Mouse (Mus musculus): ENCODE data around the gene Fto. TPM values are rescaled to one million over a fixed set of nuclear protein-coding genes. Genes with fewer than 3 reads are reported as not detected.

Gene Fto
- polyA plus RNA-seq, 1 experiment: 119 TPM

DNA sequence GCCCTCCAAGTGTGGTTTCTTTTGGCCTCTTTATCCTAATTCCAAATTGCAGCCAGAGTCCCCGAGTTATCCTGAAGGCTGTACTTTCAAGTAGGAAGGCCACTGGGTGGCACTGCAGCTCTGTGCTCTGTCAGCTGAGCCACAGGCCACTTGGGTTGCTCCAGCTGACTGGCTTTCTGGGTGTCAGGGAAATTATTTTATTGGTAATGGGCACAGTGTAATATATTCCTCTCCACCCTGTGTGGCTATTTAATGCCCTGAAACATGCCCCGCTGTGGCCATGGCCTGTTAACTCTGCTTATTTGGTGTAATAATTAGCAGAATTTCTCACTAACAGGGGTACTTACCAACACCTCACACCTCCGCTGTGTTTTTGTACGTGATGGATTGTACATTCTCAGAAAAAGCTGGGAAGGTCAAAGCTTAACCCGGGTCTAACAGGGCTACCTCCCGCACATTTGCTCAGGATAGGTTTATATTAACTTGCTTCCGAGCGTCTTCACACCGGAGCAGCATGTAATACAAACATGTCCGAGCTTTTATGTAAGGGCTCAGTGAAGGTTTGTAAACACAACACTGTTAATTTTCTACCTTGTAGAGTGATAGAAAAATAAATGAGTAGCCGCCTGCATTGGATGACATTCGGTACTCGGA lies 65.6 kb downstream of the Fto start:
- peaks cover 7% of the 10 kb centered on the region for H3K4me1 ChIP-seq (ENCODE audit: control insufficient read depth, insufficient read depth, low read length)
- H3K4me3 ChIP-seq (ENCODE audit: insufficient read depth, low read length): no peak overlapping the region
- TF ChIP-seq POLR2A (IDR thresholded peaks at IDR 0.05; ENCODE audit: extremely low read depth, insufficient read depth, low read length) (no peak), CTCF (IDR thresholded peaks at IDR 0.05; ENCODE audit: extremely low read depth, insufficient read depth, low read length) (peak; percentile 82)
- no peak overlapping the region for H3K27ac ChIP-seq (ENCODE audit: insufficient read depth, low read length)

DNA sequence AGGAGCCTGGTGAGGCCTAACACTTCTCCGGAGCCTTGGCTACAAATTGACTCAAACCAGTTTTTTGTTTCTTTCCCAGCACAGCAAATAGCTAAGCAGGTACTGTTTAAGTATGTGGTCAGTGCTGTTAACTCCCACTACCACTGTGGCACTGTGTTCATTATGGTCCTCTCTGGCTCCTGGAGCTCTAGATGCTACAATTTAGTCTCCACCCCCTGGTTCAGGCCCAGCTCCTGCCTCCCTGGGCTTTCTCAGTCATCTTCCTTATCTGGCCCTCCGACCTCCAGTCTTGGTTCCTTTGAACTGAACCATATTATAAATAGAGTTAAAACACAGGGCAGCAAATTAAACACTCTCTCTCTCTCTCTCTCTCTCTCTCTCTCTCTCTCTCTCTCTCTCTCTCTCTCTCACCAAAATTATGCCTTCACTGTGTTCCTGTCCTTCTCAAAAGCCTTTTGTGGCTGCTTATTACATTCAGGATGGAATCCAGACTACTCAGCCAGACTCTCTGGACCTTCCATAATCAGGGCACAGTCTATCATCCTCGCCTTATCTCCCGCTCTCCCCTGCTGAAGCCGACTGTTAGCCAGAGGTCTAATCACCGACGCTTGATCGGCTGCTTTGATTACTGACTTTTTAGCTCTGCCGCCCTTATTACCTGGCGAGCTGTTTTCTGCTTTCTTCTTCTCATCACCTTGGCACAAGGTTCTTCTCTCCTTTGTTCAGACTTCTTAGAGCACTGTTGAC lies 67.6 kb downstream of the Fto start:
- H3K4me3 ChIP-seq (ENCODE audit: insufficient read depth, low read length): no peak overlapping the region
- peaks cover 6% of the 10 kb centered on the region for H3K4me1 ChIP-seq (ENCODE audit: control insufficient read depth, insufficient read depth, low read length)
- TF ChIP-seq POLR2A (IDR thresholded peaks at IDR 0.05; ENCODE audit: extremely low read depth, insufficient read depth, low read length) (no peak), CTCF (IDR thresholded peaks at IDR 0.05; ENCODE audit: extremely low read depth, insufficient read depth, low read length) (no peak)
- no peak overlapping the region for H3K27ac ChIP-seq (ENCODE audit: insufficient read depth, low read length)

DNA sequence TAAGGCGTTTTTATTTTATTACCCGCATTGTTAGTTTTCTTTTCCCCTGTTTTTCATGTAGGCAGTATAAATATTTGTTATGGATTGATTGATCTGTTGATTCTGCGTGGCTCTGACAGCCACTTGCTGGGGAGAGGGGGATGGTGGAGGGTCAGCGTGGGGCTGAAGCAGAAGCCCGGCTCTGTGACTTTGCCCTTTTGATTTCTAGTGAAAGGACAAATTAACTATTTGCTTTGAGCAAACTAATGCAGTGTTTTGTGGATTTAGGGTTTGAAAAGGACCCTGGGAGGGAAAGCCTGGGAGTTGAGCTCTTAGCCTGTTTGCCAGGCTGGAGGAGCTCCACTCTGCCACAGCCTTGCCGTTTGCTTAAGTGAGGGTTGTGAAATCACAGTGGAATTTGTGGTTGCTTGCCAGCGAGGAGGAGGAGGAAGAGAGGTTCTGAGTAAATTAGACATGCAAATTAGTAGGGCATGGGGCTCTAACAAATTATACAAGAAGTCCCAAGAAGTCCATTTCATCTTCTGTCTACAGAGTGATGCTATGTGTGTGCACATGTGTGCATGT lies 68.3 kb downstream of the Fto start:
- no peak overlapping the region for H3K4me3 ChIP-seq (ENCODE audit: insufficient read depth, low read length)
- no peak overlapping the region for H3K27ac ChIP-seq (ENCODE audit: insufficient read depth, low read length)
- TF ChIP-seq CTCF (IDR thresholded peaks at IDR 0.05; ENCODE audit: extremely low read depth, insufficient read depth, low read length) (no peak), POLR2A (IDR thresholded peaks at IDR 0.05; ENCODE audit: extremely low read depth, insufficient read depth, low read length) (no peak)
- peaks cover 2% of the 10 kb centered on the region; the same call in 1 of the 2 replicates for H3K4me1 ChIP-seq (ENCODE audit: control insufficient read depth, insufficient read depth, low read length)

DNA sequence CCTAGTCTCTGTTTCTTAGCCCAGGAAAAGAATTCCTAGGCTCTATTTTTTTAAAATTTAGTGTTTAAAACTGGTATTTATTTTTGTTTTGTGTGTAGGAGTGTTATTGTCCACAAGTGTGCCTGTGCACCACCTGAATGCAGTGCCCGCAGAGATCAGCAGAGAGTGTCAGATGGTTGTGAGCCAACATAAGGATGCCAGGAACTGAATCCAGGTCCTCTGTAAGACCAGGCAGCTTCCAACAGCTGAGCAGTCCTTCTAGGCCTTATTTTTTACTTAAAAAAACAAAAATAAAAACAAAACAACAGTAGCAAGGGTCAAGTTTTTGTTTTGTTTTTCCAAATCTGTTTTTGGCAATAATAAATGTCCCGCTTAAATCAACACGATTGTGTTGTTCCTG lies 69.9 kb downstream of the Fto start:
- TF ChIP-seq POLR2A (IDR thresholded peaks at IDR 0.05; ENCODE audit: extremely low read depth, insufficient read depth, low read length): no peak
- no peak for TF ChIP-seq CTCF (IDR thresholded peaks at IDR 0.05; ENCODE audit: extremely low read depth, insufficient read depth, low read length)
- Histone ChIP-seq H3K27ac (ENCODE audit: insufficient read depth, low read length) (no peak overlapping the region), H3K4me3 (ENCODE audit: insufficient read depth, low read length) (no peak overlapping the region), H3K4me1 (ENCODE audit: control insufficient read depth, insufficient read depth, low read length) (no peaks in the 10 kb centered on the region; the same call in 1 of the 2 replicates)

DNA sequence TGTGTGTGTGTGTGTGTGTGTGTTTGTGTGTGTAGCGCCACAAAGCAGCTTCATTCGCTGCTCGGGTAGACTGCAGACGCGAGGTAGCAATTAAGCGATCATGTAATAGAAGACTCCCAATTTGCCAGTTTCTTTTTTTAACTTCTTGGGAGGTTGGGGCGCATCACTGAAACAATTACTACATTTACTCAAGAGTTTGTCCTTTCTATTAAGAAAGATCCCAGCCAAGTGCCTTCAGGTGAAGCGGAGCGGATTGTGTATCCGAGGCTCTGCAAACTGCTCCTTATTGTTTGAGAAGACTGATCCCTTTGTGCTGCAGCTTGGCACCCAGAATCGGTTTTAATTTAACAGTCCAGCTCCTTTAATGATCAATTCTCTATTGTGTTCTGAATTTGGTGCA lies 70.5 kb downstream of the Fto start:
- no peak overlapping the region for H3K27ac ChIP-seq (ENCODE audit: insufficient read depth, low read length)
- no peaks in the 10 kb centered on the region; the same call in 1 of the 2 replicates for H3K4me1 ChIP-seq (ENCODE audit: control insufficient read depth, insufficient read depth, low read length)
- TF ChIP-seq POLR2A (IDR thresholded peaks at IDR 0.05; ENCODE audit: extremely low read depth, insufficient read depth, low read length) (no peak), CTCF (IDR thresholded peaks at IDR 0.05; ENCODE audit: extremely low read depth, insufficient read depth, low read length) (no peak)
- no peak overlapping the region for H3K4me3 ChIP-seq (ENCODE audit: insufficient read depth, low read length)

DNA sequence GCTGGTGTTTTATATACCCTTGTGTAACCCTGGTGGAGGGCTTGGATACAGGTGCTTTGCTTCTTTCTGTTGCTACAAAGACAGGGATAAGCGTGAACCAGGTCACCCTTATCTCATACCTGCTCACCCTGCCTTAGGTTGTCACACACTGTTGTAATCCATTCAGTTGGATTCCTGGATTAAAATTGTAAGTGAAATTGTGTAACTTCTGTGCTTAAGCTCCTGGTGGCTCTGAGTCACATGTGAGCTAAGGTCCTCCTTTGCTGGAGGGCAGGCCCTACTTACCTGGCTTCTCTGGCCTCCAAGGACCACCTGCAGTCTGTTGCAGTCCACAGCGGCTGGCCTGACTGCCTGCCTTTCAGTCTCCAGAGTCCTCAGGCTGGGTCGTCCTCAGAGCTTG lies 71.1 kb downstream of the Fto start:
- Histone ChIP-seq H3K4me1 (ENCODE audit: control insufficient read depth, insufficient read depth, low read length) (no peaks in the 10 kb centered on the region; the same call in 1 of the 2 replicates), H3K27ac (ENCODE audit: insufficient read depth, low read length) (no peak overlapping the region), H3K4me3 (ENCODE audit: insufficient read depth, low read length) (no peak overlapping the region)
- no peak for TF ChIP-seq CTCF (IDR thresholded peaks at IDR 0.05; ENCODE audit: extremely low read depth, insufficient read depth, low read length)
- TF ChIP-seq POLR2A (IDR thresholded peaks at IDR 0.05; ENCODE audit: extremely low read depth, insufficient read depth, low read length): no peak

DNA sequence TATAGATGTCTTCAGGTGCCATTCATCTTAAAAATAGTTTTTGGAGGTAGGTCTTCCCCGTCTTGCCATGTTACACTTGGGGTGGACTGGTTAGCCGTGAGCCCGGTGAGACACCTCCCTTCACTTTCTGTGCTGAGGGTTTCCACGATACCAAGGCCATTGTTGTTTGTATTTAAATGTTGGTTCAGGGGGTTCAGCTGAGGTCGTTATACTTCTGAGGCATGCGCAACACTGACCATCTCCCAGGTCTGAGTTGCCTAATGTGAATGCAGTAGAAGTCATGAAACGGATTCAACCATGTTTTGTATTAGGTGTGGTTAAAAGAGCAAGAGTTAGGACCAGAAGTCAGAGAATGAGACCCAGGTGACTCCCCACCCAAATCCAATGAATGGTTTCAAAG lies 72.5 kb downstream of the Fto start:
- TF ChIP-seq POLR2A (IDR thresholded peaks at IDR 0.05; ENCODE audit: extremely low read depth, insufficient read depth, low read length) (no peak), CTCF (IDR thresholded peaks at IDR 0.05; ENCODE audit: extremely low read depth, insufficient read depth, low read length) (no peak)
- Histone ChIP-seq H3K4me1 (ENCODE audit: control insufficient read depth, insufficient read depth, low read length) (no peaks in the 10 kb centered on the region; the same call in 1 of the 2 replicates), H3K27ac (ENCODE audit: insufficient read depth, low read length) (no peak overlapping the region), H3K4me3 (ENCODE audit: insufficient read depth, low read length) (no peak overlapping the region)

DNA sequence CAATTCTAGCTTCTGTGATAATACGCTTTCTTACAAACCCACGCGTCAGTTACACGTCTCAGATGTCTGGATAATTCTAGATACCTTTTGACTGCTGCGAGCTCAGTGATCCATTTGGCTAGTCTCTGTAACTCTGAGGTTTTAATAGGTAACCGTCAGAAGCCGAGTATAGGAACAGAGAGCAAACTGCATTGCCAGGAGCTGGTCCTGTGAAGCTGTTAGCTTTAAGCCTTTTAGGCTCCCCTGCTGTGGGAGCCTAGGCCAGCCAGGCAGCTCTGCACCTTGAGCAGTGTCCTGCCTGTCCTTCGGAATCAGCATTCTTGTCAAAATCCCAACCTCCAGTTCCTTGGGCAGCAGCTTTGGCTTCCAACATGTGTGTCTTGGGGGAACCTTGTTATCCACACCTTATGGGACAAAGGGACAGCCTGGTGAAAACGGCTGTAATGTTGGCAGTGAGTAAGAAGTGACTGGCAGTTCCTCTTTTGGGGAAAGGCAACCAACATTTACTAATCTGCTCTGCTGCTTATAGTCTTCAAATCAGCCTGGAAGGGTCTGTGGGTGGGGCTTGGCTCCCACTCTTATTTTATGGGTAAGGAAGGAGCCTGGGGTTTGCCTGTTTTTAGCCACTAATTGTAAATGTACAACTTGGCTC lies 77.2 kb downstream of the Fto start:
- Histone ChIP-seq H3K4me1 (ENCODE audit: control insufficient read depth, insufficient read depth, low read length) (no peaks in the 10 kb centered on the region), H3K27ac (ENCODE audit: insufficient read depth, low read length) (no peak overlapping the region)
- TF ChIP-seq CTCF (IDR thresholded peaks at IDR 0.05; ENCODE audit: extremely low read depth, insufficient read depth, low read length) (no peak), POLR2A (IDR thresholded peaks at IDR 0.05; ENCODE audit: extremely low read depth, insufficient read depth, low read length) (no peak)

DNA sequence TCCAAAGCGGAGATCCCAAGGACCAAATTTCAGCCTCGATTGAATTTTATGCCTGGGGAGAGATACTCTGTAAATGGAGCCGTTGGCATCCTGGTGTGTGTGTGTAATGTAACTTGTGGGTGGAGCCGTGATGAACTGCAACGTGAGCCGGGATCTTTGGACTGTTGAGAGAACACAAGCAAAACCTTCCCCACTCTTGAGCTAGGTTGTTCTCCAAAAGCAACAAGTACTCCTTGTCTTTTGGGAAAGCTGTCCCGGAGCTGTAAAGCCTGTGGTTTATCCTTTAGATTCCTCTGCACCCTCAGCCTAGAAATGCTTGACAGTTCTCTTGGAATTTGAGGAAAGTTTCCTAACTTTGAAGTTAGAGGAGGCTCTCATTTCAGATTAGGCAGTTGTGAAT lies 78.9 kb downstream of the Fto start:
- H3K4me1 ChIP-seq (ENCODE audit: control insufficient read depth, insufficient read depth, low read length): no peaks in the 10 kb centered on the region
- TF ChIP-seq POLR2A (IDR thresholded peaks at IDR 0.05; ENCODE audit: extremely low read depth, insufficient read depth, low read length) (no peak), CTCF (IDR thresholded peaks at IDR 0.05; ENCODE audit: extremely low read depth, insufficient read depth, low read length) (no peak)
- no peak overlapping the region for H3K27ac ChIP-seq (ENCODE audit: insufficient read depth, low read length)
- no peak overlapping the region for H3K4me3 ChIP-seq (ENCODE audit: insufficient read depth, low read length)

More for the DNA sequence above, 77.2 kb downstream of the Fto start:
- no peak overlapping the region for H3K4me3 ChIP-seq (ENCODE audit: insufficient read depth, low read length)
